Mouse (Mus musculus) midbrain, embryonic 14.5 days (tissue): ENCODE measurements around the gene Bsx. TPM values are rescaled to one million over a fixed set of nuclear protein-coding genes. Genes with fewer than 3 reads are reported as not detected.

Experiments used
- ATAC-seq: fragments of 200-750 bp; cut with Nextera tagmentation; 2 replicates; pipeline ENCODE4 v1.8.0; 2017; ENCODE audit warnings: moderate number of reproducible peaks, moderate library complexity; ENCODE audit not compliant: low FRiP score, low TSS enrichment
- DNase-seq: peaks from one replicate; pipeline ENCODE4 v3.0.0-alpha.2; 2015
- H3K27ac ChIP-seq: fragments of 300-500 bp; sonication (generic); replicated peaks from 2 replicates; pipeline ENCODE4 v1.5.1; 2014; ENCODE audit warnings: mild to moderate bottlenecking, low read depth, low read length, moderate library complexity
- H3K27me3 ChIP-seq: fragments of 300-500 bp; sonication (generic); 2 replicates; pipeline ENCODE4 v1.6.1; 2014; ENCODE audit warnings: low read length, control low read depth, mixed read lengths; ENCODE audit not compliant: control insufficient read depth, insufficient read depth
- H3K36me3 ChIP-seq: fragments of 300-500 bp; sonication (generic); 2 replicates; pipeline ENCODE4 v1.6.1; 2014; ENCODE audit warnings: low read length, control low read depth; ENCODE audit not compliant: control insufficient read depth, insufficient read depth
- H3K4me1 ChIP-seq: fragments of 300-500 bp; sonication (generic); 2 replicates; pipeline ENCODE4 v1.6.1; 2014; ENCODE audit warnings: mild to moderate bottlenecking, antibody characterized with exemption, low read length, control low read depth; ENCODE audit not compliant: control insufficient read depth, insufficient read depth
- H3K4me2 ChIP-seq: fragments of 300-500 bp; sonication (generic); 2 replicates; pipeline ENCODE4 v1.6.1; 2014; ENCODE audit warnings: mild to moderate bottlenecking, low read length, moderate library complexity
- H3K4me3 ChIP-seq: fragments of 300-500 bp; sonication (generic); replicated peaks from 2 replicates; pipeline ENCODE4 v1.5.1; 2014; ENCODE audit warnings: low read depth, low read length
- H3K9ac ChIP-seq: fragments of 300-500 bp; sonication (generic); replicated peaks from 2 replicates; pipeline ENCODE4 v1.6.1; 2014; ENCODE audit warnings: mild to moderate bottlenecking, low read length, moderate library complexity
- H3K9me3 ChIP-seq: fragments of 300-500 bp; sonication (generic); 2 replicates; pipeline ENCODE4 v1.6.1; 2016; ENCODE audit warnings: low read length, control low read depth, mixed read lengths; ENCODE audit not compliant: control insufficient read depth
- WGBS: fragments of 180-500 bp; shearing (Covaris S2); extraction: QIAGEN DNeasy Blood & Tissue Kit; methylation state at CpG from one replicate; pipeline ENCODE4 v1.1.7; 2014; 5-methylcytosine and 5-hydroxymethylcytosine counted together
- polyA plus RNA-seq: library from polyadenylated mRNA; unstranded; fragments of >200 nt; fragmentation: Nextera tagmentation; extraction: Ambion mirVana; gene quantifications from 2 replicates; pipeline ENCODE4 v1.2.1, GENCODE M21; 2014

Gene Bsx
- polyA plus RNA-seq: 0.09 TPM in 1 of 2 replicates, not detected in the other

GRCm38 (mm10) chr9:40873556-40874470 lies at the start of gene Bsx:
Bsx (plus strand) TSS chr9:40874127.
- H3K27me3 ChIP-seq: peaks cover 92% of the 10 kb centered on the region
- no peaks in the 10 kb centered on the region for H3K36me3 ChIP-seq
- H3K27ac ChIP-seq: no peak within 1 kb of the TSS
- DNase-seq (peak; percentile 70), ATAC-seq (peak; percentile 37; the same call in 1 of the 2 replicates)
- H3K9ac ChIP-seq: no peak within 1 kb of the TSS
- no peak within 1 kb of the TSS for H3K4me2 ChIP-seq
- H3K9me3 ChIP-seq: no peaks in the 10 kb centered on the region
- 0 out of 2 replicates have a peak, but pooled peaks cover 10% of the 10 kb centered on the region for H3K4me1 ChIP-seq
- 0 out of 2 replicates have a peak within 1 kb of the TSS, but pooled peaks have one; percentile 10 for H3K4me3 ChIP-seq
- WGBS: 2% methylated on average over 32 of the region's 32 CpGs

- ATAC-seq (no peak), DNase-seq (no peak)
- no peak overlapping the region for H3K4me3 ChIP-seq
- no peak overlapping the region for H3K9ac ChIP-seq
- H3K27me3 ChIP-seq: no peaks in the 10 kb centered on the region
- WGBS: 44% methylated on average over 6 of the region's 6 CpGs
- no peaks in the 10 kb centered on the region for H3K36me3 ChIP-seq
- H3K9me3 ChIP-seq: no peaks in the 10 kb centered on the region
- no peak overlapping the region for H3K4me2 ChIP-seq
- H3K27ac ChIP-seq: no peak overlapping the region
- peaks cover 13% of the 10 kb centered on the region for H3K4me1 ChIP-seq
Measured at GRCm38 (mm10) chr9:40825601-40826000, 48.3 kb upstream of the Bsx start.

- DNase-seq (no peak), ATAC-seq (no peak)
- 87% methylated on average over 4 of the region's 4 CpGs for WGBS
- Histone ChIP-seq H3K4me3 (no peak overlapping the region), H3K36me3 (no peaks in the 10 kb centered on the region), H3K9ac (no peak overlapping the region), H3K27me3 (no peaks in the 10 kb centered on the region), H3K4me2 (no peak overlapping the region), H3K27ac (no peak overlapping the region), H3K4me1 (peaks cover under 1% of the 10 kb centered on the region; the same call in 1 of the 2 replicates), H3K9me3 (no peaks in the 10 kb centered on the region)
Measured at GRCm38 (mm10) chr9:40827366-40827765, 46.6 kb upstream of the Bsx start.

- Histone ChIP-seq H3K36me3 (no peaks in the 10 kb centered on the region), H3K4me1 (no peaks in the 10 kb centered on the region), H3K4me2 (no peak overlapping the region), H3K27me3 (no peaks in the 10 kb centered on the region), H3K9me3 (no peaks in the 10 kb centered on the region), H3K4me3 (no peak overlapping the region), H3K9ac (no peak overlapping the region), H3K27ac (no peak overlapping the region)
- ATAC-seq (no peak), DNase-seq (peak; percentile 95)
- WGBS: 9% methylated on average over 12 of the region's 12 CpGs
Measured at GRCm38 (mm10) chr9:40834569-40834968, 39.4 kb upstream of the Bsx start.

GRCm38 (mm10) chr9:40836681-40837080 lies 37.2 kb upstream of the Bsx start:
- H3K36me3 ChIP-seq: no peaks in the 10 kb centered on the region
- DNase-seq (no peak), ATAC-seq (no peak)
- H3K9me3 ChIP-seq: no peaks in the 10 kb centered on the region
- no peak overlapping the region for H3K4me2 ChIP-seq
- H3K9ac ChIP-seq: no peak overlapping the region
- H3K27ac ChIP-seq: no peak overlapping the region
- no peaks in the 10 kb centered on the region for H3K4me1 ChIP-seq
- H3K4me3 ChIP-seq: no peak overlapping the region
- 91% methylated on average over 3 of the region's 3 CpGs for WGBS
- no peaks in the 10 kb centered on the region for H3K27me3 ChIP-seq

GRCm38 (mm10) chr9:40839662-40840061 lies 34.3 kb upstream of the Bsx start:
- WGBS: 87% methylated on average over 3 of the region's 3 CpGs
- H3K4me2 ChIP-seq: no peak overlapping the region

GRCm38 (mm10) chr9:40851515-40851914 lies 22.4 kb upstream of the Bsx start:
- Histone ChIP-seq H3K4me3 (no peak overlapping the region), H3K27me3 (no peaks in the 10 kb centered on the region), H3K36me3 (no peaks in the 10 kb centered on the region), H3K4me1 (no peaks in the 10 kb centered on the region), H3K9ac (no peak overlapping the region), H3K9me3 (no peaks in the 10 kb centered on the region), H3K4me2 (no peak overlapping the region), H3K27ac (no peak overlapping the region)
- no peak for DNase-seq
- ATAC-seq: no peak
- 40% methylated on average over 2 of the region's 2 CpGs for WGBS

More at GRCm38 (mm10) chr9:40839662-40840061, 34.3 kb upstream of the Bsx start:
- DNase-seq (no peak), ATAC-seq (no peak)
- Histone ChIP-seq H3K9ac (no peak overlapping the region), H3K27ac (no peak overlapping the region), H3K36me3 (no peaks in the 10 kb centered on the region), H3K9me3 (no peaks in the 10 kb centered on the region), H3K27me3 (no peaks in the 10 kb centered on the region), H3K4me1 (no peaks in the 10 kb centered on the region), H3K4me3 (no peak overlapping the region)

- peak overlapping the region; percentile 53; the same call in 1 of the 2 replicates for H3K27ac ChIP-seq
- H3K4me3 ChIP-seq: peak overlapping the region; percentile 30
- peak; percentile 48; the same call in 1 of the 2 replicates for ATAC-seq
- WGBS: 6% methylated on average over 21 of the region's 21 CpGs
- 0 out of 2 replicates have a peak, but pooled peaks cover 8% of the 10 kb centered on the region for H3K27me3 ChIP-seq
- peak overlapping the region; percentile 61 for H3K4me2 ChIP-seq
- no peaks in the 10 kb centered on the region for H3K9me3 ChIP-seq
- no peaks in the 10 kb centered on the region for H3K36me3 ChIP-seq
- no peaks in the 10 kb centered on the region for H3K4me1 ChIP-seq
- peak; percentile 79 for DNase-seq
- H3K9ac ChIP-seq: peak overlapping the region; percentile 38; the same call in 1 of the 2 replicates
Measured at GRCm38 (mm10) chr9:40858461-40859160, 15.3 kb upstream of the Bsx start.
